Mouse (Mus musculus) liver (tissue): ENCODE measurements at regions not wholly inside any gene's neighbourhood (a gene's known extent, or its start where the extent isn't known, plus 50 kb on each side); places are given as distances from the start of the nearest gene placed in this dataset.

ENCODE experiments used
- DNase-seq: peaks from one replicate; pipeline ENCODE4 v3.0.0-alpha.2; 2020; ENCODE audit warnings: mixed read lengths

DNA sequence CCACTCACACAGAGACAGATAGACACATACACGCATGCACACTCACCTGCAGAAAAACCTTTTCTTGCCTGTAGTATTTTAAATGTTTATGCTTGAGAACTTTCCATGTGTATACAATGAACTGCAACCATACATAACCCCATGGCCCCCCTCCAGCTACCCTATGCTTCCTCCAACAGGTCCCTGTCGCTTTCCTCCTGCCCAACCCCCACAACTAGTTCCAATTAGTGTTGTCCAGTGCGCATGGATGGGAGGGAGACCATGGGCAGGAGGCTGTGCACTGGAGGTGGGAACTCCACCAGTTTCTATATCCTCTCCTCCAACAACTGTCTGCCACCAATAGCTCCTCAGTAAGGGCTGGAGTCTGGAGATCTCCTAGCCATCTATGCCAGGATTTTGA lies 82.9 kb upstream of the Jade1 start:
- DNase-seq = no peak

DNA sequence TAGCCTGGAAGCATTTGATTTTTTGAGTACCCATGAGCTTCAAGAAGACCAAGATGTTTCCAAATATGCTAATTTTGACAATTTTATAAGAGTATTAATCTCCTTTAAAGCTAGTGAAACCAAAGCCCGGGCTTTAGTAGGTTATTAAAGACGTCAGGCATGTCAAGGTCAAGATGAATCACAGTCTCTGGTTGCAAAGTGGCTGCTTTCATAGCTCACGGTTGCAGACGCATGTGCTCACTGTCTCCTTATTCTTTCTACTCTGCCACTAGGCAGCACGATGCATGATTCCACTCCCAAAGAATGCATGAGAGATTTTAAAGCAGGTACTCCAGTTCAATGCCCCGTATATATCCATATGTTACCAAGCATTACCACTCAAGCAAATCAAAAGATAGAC lies 86.4 kb upstream of the Jade1 start:
- no peak for DNase-seq

DNA sequence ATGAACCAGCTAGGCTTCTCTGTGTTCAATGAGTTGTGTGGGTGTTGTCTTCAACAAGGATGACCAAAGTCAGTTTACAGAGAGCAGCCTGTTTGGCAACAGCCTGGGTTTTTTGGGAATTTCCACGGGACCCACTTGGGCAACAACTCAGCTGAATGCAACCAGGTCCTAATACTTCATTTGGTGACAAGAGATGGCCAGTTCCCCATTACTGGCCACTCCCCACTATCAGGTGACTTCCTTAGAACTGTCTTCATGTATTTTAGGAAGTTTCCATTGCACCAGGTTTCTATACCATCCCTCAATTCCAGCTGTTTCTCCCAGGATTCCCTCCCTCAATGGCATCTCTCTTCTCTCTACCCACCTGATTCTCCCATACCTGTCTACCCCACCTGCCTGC lies 87.7 kb upstream of the Jade1 start:
- no peak for DNase-seq

DNA sequence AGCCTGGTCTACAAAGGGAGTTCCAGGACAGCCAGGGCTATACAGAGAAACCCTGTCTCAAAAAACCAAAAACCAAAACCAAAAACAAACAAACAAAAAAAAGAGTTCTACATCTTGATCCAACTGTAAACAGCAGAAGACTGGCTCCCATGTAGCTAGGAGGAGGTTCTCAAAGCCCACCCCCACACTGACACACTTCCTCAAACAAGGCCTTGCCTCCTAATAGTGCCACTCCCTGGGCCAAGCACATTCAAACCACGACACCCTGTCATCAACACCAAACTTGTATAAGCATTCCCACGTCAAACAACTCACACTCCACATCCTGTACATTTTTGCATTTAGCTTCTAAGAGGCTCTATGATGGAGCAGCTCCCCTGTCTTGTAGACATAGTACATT lies 89.6 kb upstream of the Jade1 start:
- DNase-seq = no peak

DNA sequence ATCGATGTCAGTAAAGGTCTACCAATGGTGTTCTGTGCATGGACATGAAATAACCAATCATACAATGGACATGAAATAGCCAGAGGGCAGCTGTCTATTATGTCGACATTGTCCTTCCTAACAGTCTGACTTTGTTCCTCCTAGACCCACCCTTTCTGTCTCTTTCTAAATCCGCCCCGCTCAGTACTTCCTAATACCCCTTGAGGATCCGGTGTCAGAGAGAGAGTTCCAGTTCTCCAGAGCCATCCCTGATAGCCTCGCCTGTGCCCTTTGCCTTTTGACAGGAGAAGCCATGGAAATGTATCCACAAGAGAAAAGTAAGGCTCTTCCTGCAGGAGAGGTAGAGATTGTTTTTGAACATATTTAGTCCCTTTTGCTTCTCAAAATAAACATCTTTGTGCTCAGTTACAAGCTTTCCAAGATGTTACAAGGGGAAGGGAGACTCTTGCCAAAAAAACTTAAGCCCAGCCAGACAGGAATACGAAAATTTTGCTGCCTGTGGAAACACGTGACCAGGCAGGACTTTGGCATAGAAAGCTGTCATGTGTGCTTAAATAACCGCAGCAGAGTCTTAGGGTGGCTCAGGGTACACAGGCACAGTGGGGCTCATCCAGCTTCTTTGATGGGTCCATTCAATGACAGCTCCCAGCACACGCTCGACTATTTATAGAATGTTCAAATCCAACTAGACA lies 92.4 kb upstream of the Jade1 start:
- DNase-seq = no peak

DNA sequence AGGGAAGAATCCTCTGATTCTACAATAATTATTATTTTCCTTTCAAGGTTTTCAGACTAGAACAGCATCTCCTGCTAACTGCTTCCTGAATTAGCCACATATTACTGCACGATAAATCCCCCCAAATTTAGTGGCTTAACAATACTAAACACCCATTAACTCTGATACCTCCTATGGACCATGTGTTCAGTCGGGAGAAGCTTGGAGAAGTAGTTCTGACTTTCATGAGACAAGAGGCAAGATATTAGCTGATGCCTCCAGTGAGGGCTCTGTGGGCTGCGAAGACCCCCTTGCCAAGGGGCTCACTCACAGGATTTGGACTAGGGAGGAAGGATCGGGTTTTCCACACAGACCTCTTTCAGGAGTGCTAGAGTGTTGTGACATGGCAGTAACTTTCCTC lies 95.4 kb upstream of the Jade1 start:
- no peak for DNase-seq

- no peak for DNase-seq
Measured at GRCm38 (mm10) chr3:41458156-41458555, 97.4 kb upstream of the Jade1 start.

- no peak for DNase-seq
Measured at GRCm38 (mm10) chr3:41453525-41453924, 102.0 kb upstream of the Jade1 start.

DNA sequence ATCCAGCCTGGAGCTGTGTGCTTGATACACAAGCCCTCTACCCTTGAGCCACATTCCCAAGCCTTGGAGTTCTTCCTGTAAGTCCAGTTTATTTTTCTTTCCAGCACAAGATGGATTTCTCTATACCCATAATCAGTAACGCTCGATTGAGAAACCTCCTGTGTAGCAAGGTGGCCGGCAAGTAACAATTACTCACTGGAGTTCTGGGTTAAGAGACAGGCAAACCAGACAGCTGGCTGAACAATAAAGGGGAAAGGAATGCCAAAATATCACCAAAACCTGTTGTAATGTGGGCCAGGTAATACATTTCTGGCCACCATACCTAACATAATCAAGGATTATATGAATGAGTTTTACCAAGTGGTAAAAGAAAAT lies 102.8 kb upstream of the Jade1 start:
- DNase-seq = no peak

GRCm38 (mm10) chr3:41452020-41452715 lies 103.4 kb upstream of the Jade1 start:
- DNase-seq = no peak

DNA sequence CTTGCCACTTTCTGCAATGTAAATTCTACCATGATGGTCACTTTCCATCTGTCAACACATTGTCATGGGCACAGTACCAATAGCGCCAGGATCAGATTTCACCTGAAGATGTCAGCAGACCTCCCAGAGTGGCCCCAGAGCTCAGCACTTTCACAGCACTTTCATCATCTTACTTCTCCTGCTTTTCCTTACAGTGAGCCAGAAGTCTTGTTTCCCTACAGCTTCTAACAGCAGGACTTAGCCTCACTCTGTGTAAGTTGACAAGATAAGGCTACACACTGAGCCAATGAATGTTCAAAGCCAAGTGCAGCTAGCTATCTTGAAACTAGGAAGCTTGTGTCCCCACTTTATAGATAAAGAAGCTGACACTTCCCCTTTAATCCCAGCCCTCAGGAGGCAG lies 104.8 kb upstream of the Jade1 start:
- DNase-seq = no peak

DNA sequence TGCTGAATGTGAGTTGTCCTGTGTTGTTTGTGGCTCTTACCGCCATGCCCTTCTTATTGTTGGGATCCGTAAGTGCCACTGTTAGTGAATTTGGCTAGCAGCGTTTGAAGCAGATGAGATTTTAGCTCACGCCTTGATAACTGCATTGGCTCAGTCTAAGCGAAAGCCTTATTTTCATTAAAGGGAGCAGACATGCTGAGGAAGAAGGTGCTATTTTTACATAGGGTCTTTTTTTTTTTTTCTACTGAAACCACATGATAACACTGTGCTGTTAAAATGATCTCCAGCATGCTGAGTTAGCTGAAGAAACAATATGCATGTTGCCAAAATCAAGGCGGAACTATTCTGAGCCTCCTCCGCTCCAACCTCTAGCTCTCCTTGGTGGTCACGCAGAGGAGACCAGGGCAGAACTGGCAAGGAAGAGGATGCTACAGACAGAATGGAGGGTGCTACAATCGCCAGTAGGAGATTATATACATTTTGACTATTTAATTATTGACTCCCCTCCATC lies 111.2 kb upstream of the Jade1 start:
- no peak for DNase-seq

DNA sequence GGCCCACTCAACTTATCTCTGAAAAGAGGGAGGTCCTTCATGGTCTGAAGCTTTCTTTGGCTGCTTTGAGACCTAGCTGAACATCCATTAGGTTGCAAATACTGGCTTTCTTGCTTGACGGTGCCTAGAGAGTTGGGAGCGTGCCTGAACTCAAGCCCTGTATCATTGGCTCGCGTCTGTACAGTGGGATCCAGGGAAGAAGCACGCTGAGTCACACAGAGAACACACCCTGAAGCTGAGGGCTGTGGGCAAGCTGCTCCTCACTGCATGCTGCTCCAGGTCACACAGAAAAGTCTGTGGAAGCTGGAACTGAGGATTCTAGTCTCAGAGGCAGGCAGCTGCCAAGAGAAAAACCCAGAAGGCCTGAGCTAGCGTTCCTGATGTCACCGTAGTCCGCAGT lies 119.3 kb upstream of the Jade1 start:
- DNase-seq = no peak

- DNase-seq = no peak
Measured at GRCm38 (mm10) chr3:41433106-41433505, 122.4 kb upstream of the Jade1 start.

GRCm38 (mm10) chr3:41432376-41432775 lies 123.2 kb upstream of the Jade1 start:
- no peak for DNase-seq

GRCm38 (mm10) chr3:41430191-41430590 lies 125.3 kb upstream of the Jade1 start:
- DNase-seq = no peak

DNA sequence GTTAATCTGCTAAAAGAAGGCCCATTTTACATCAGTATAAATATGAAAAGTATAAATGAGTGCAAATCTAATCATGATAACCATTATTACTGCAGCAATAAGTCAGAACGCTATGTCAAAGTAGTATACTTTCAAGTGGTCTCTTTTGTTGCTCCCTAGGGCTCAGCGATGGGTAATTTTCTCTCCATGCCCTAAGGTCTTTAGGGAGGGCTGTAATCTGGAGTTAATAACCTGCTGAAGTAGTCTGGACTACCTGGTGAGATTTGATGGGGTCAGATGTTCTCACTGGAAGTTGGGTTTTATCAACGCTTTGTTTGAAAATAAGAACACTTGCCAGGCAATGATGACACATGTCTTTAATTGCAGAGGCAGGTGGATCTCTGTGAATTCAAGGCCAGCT lies 128.6 kb upstream of the Jade1 start:
- DNase-seq = no peak

DNA sequence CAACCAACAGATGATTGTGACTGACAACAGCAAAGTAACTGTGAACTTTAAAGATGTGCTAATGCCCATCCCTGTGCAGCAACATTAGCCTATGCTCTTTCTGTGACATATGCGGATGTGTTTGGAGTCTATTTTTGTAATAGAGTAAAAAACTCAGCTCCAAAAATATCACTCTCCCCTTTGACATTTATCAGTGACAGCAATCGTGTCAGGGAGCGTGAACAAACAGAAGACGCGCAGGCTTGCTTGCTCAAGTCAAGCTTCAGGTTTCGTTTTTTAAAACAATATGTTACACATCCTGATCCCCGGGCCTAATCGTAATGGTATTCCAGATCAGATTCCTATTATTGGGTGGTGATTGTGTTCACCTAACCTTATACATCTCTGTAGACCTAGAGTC lies 129.7 kb upstream of the Jade1 start:
- DNase-seq = no peak

- peak; percentile 4 for DNase-seq
Measured at GRCm38 (mm10) chr3:41424142-41424939, 131.2 kb upstream of the Jade1 start.

DNA sequence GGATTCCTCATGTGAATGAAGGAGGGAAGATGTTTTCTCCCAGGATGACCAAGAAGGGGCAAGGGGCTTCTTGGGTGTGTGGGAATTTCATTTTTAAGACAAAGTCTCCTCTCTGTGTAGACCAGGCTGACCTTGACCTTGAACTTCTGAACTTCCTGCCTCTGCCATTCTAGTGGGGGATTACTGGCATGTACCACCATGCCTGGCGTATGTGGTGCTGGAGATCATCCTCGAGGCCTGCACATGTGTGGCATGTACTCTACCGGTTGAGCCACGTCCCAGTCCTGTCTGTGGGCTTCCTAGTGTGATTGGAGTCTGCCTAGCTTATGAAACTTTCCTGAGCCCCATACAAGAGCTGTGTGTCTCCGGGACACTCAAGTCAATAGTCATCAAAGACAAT lies 131.9 kb upstream of the Jade1 start:
- DNase-seq = no peak

- peak; percentile 7 for DNase-seq
Measured at GRCm38 (mm10) chr3:41422615-41423579, 132.6 kb upstream of the Jade1 start.

GRCm38 (mm10) chr3:41413771-41414170 lies 141.8 kb upstream of the Jade1 start:
- no peak for DNase-seq

- DNase-seq = no peak
Measured at GRCm38 (mm10) chr3:41412698-41413097, 142.8 kb upstream of the Jade1 start.
